Mouse (Mus musculus) CH12.LX (cell line): Measurements from ENCODE around the gene Fgfr4. TPM values are rescaled to one million over a fixed set of nuclear protein-coding genes. Genes with fewer than 3 reads are reported as not detected.

Experiments used
- DNase-seq: peaks from one replicate; pipeline ENCODE4 v3.0.0-alpha.2; 2013; ENCODE audit errors: extremely low read depth
- H3K27ac ChIP-seq: 2 replicates; pipeline ENCODE4 v1.5.1; 2012; ENCODE audit warnings: low read depth, mild to moderate bottlenecking, control low read depth, moderate library complexity; ENCODE audit not compliant: insufficient read depth
- H3K27me3 ChIP-seq: replicated peaks from 2 replicates; pipeline ENCODE3; 2012; ENCODE audit warnings: inconsistent platforms
- H3K36me3 ChIP-seq, 2 experiments: replicated peaks in 1 of 2; 2 replicates each; pipeline versions ENCODE3 to v1.6.1; 2012; ENCODE audit warnings: inconsistent platforms in 1 of 2, low read length in 1 of 2, mild to moderate bottlenecking in 1 of 2, mixed read lengths in 1 of 2, moderate library complexity in 1 of 2; ENCODE audit not compliant: control insufficient read depth in 1 of 2, insufficient read depth in 1 of 2
- H3K4me1 ChIP-seq, 2 experiments: 2 replicates each; pipeline ENCODE4 v1.6.1; 2012; ENCODE audit warnings: inconsistent platforms in 1 of 2, moderate library complexity in 1 of 2; ENCODE audit not compliant: insufficient read depth in 2 of 2, control insufficient read depth in 1 of 2
- H3K4me2 ChIP-seq: 2 replicates; pipeline ENCODE4 v1.6.1; 2012; ENCODE audit warnings: low read depth, mild to moderate bottlenecking, control low read depth; ENCODE audit not compliant: poor library complexity, insufficient read depth, severe bottlenecking
- H3K4me3 ChIP-seq, 3 experiments: fragments of 150-350 bp in 1 of 3; sonication (generic) in 1 of 3; replicated peaks in 1 of 3; 2 replicates each; pipeline versions ENCODE3 to v1.5.1; 2011 to 2012; ENCODE audit warnings: low read depth in 2 of 3, low read length in 2 of 3, mild to moderate bottlenecking in 2 of 3, moderate library complexity in 2 of 3, control low read depth in 1 of 3, improper control_type of control experiment in 1 of 3, inconsistent platforms in 1 of 3, mixed read lengths in 1 of 3; ENCODE audit not compliant: poor library complexity in 1 of 3
- H3K79me2 ChIP-seq: replicated peaks from 2 replicates; pipeline ENCODE4 v1.6.1; 2012; ENCODE audit warnings: mild to moderate bottlenecking, moderate library complexity; ENCODE audit not compliant: control insufficient read depth, poor library complexity, insufficient read depth, severe bottlenecking; ENCODE audit errors: extremely low read depth
- H3K9ac ChIP-seq: 2 replicates; pipeline ENCODE4 v1.6.1; 2012; ENCODE audit warnings: low read depth, mild to moderate bottlenecking, control low read depth, moderate library complexity; ENCODE audit not compliant: insufficient read depth
- H3K9me3 ChIP-seq: replicated peaks from 2 replicates; pipeline ENCODE3; 2012; ENCODE audit warnings: low read length, inconsistent platforms, mixed read lengths
- BHLHE40 ChIP-seq: IDR thresholded peaks from 2 replicates; pipeline ENCODE4 v1.6.1; 2011; ENCODE audit warnings: mild to moderate bottlenecking, low read depth, low read length, improper control_type of control experiment
- CHD1 ChIP-seq: IDR thresholded peaks from 2 replicates; pipeline ENCODE4 v1.6.1; 2012; ENCODE audit warnings: low read depth, low read length, improper control_type of control experiment, inconsistent platforms
- E2F4 ChIP-seq: IDR thresholded peaks from 2 replicates; pipeline ENCODE4 v1.6.1; 2011; ENCODE audit warnings: low read depth, low read length, improper control_type of control experiment; ENCODE audit not compliant: insufficient replicate concordance
- JUN ChIP-seq: IDR thresholded peaks from 2 replicates; pipeline ENCODE4 v1.6.1; 2011; ENCODE audit warnings: low read depth, mild to moderate bottlenecking, low read length, improper control_type of control experiment, moderate library complexity; ENCODE audit not compliant: insufficient read depth
- KAT2A ChIP-seq: IDR thresholded peaks from 2 replicates; pipeline ENCODE4 v1.6.1; 2012; ENCODE audit warnings: low read length, improper control_type of control experiment, inconsistent platforms; ENCODE audit not compliant: insufficient replicate concordance
- MAFK ChIP-seq: IDR thresholded peaks from 2 replicates; pipeline ENCODE4 v1.6.1; 2011; ENCODE audit warnings: low read length, improper control_type of control experiment; ENCODE audit not compliant: insufficient replicate concordance
- MAZ ChIP-seq: IDR thresholded peaks from 2 replicates; pipeline ENCODE4 v1.6.1; 2012; ENCODE audit warnings: low read depth, mild to moderate bottlenecking, inconsistent platforms, low read length, improper control_type of control experiment, moderate library complexity
- MXI1 ChIP-seq: IDR thresholded peaks from 2 replicates; pipeline ENCODE4 v1.6.1; 2011; ENCODE audit warnings: mild to moderate bottlenecking, low read depth, low read length, improper control_type of control experiment
- MYC ChIP-seq: IDR thresholded peaks from 2 replicates; pipeline ENCODE4 v1.6.1; 2011; ENCODE audit warnings: low read depth, mild to moderate bottlenecking, improper control_type of control experiment, low read length
- NELFE ChIP-seq: IDR thresholded peaks from 2 replicates; pipeline ENCODE4 v1.6.1; 2011; ENCODE audit warnings: low read depth, low read length, improper control_type of control experiment
- PAX5 ChIP-seq: IDR thresholded peaks from 2 replicates; pipeline ENCODE4 v1.6.1; 2012; ENCODE audit warnings: low read length, inconsistent platforms, mixed read lengths
- POLR2A ChIP-seq: IDR thresholded peaks from 2 replicates; pipeline ENCODE4 v1.6.1; 2011; ENCODE audit warnings: low read depth, mild to moderate bottlenecking, improper control_type of control experiment, low read length
- POLR2AphosphoS2 ChIP-seq: IDR thresholded peaks from 2 replicates; pipeline ENCODE4 v1.6.1; 2011; ENCODE audit warnings: low read depth, low read length, improper control_type of control experiment
- RAD21 ChIP-seq: IDR thresholded peaks from 2 replicates; pipeline ENCODE4 v1.6.1; 2011; ENCODE audit warnings: low read depth, mild to moderate bottlenecking, low read length, improper control_type of control experiment, moderate library complexity
- RCOR1 ChIP-seq: conservative IDR thresholded peaks from 2 replicates; pipeline ENCODE4 v1.6.1; 2012; ENCODE audit warnings: low read depth, mild to moderate bottlenecking, inconsistent platforms, low read length, improper control_type of control experiment
- SMC3 ChIP-seq: IDR thresholded peaks from 2 replicates; pipeline ENCODE4 v1.6.1; 2011; ENCODE audit warnings: low read depth, low read length, improper control_type of control experiment
- TBP ChIP-seq: conservative IDR thresholded peaks from 2 replicates; pipeline ENCODE4 v1.6.1; 2011; ENCODE audit warnings: low read depth, low read length, improper control_type of control experiment
- UBTF ChIP-seq: IDR thresholded peaks from 2 replicates; pipeline ENCODE4 v1.6.1; 2012; ENCODE audit warnings: low read depth, mild to moderate bottlenecking, inconsistent platforms, low read length, improper control_type of control experiment, moderate library complexity
- ZC3H11A ChIP-seq: IDR thresholded peaks from 2 replicates; pipeline ENCODE4 v1.6.1; 2012; ENCODE audit warnings: low read depth, mild to moderate bottlenecking, inconsistent platforms, low read length, improper control_type of control experiment
- ZKSCAN1 ChIP-seq: IDR thresholded peaks from 2 replicates; pipeline ENCODE4 v1.6.1; 2012; ENCODE audit warnings: low read depth, inconsistent platforms, low read length, improper control_type of control experiment, borderline replicate concordance
- ZMIZ1 ChIP-seq: IDR thresholded peaks from 2 replicates; pipeline ENCODE4 v1.6.1; 2012; ENCODE audit warnings: low read depth, mild to moderate bottlenecking, inconsistent platforms, low read length, improper control_type of control experiment
- ZNF384 ChIP-seq: IDR thresholded peaks from 2 replicates; pipeline ENCODE4 v1.6.1; 2012; ENCODE audit warnings: low read depth, low read length, improper control_type of control experiment, inconsistent platforms
- dilution Hi-C: fragments of 300-500 bp; cut with MboI; formaldehyde crosslinking; loops from 2 replicates; pipeline ENCODE4 v1.14.3; 2020; ENCODE audit warnings: low sequenced_read_pairs; ENCODE audit not compliant: extremely low pct_unique_long_range_greater_than_20kb, extremely low pct_ligation_motif_present
- in situ Hi-C: fragments of 300-500 bp; cut with MboI; formaldehyde crosslinking; loops from 3 replicates; pipeline ENCODE4 v1.14.3; 2019; ENCODE audit warnings: low sequenced_read_pairs, low pct_ligation_motif_present, low pct_unique_long_range_greater_than_20kb, mixed read lengths
- polyA plus RNA-seq: library from polyadenylated mRNA; unstranded; fragments of >175 nt; gene quantifications from 2 replicates; pipeline ENCODE4 v1.2.1, GENCODE M21; 2012; ENCODE audit warnings: low read depth; ENCODE audit not compliant: insufficient read length
- total RNA-seq, 2 experiments: library from RNA; depleted of rRNA; stranded (reverse); fragments of 300-350 nt in 1 of 2; fragments of >200 nt in 1 of 2; gene quantifications; 2 replicates each; pipeline ENCODE4 v1.2.3; 2012 to 2014

Fgfr4 gene
- total RNA-seq (2012; rRNA removed), result not detected in 2 replicates
- total RNA-seq (2014; rRNA removed), result not detected in 2 replicates
- not detected in 2 replicates for polyA plus RNA-seq

DNA sequence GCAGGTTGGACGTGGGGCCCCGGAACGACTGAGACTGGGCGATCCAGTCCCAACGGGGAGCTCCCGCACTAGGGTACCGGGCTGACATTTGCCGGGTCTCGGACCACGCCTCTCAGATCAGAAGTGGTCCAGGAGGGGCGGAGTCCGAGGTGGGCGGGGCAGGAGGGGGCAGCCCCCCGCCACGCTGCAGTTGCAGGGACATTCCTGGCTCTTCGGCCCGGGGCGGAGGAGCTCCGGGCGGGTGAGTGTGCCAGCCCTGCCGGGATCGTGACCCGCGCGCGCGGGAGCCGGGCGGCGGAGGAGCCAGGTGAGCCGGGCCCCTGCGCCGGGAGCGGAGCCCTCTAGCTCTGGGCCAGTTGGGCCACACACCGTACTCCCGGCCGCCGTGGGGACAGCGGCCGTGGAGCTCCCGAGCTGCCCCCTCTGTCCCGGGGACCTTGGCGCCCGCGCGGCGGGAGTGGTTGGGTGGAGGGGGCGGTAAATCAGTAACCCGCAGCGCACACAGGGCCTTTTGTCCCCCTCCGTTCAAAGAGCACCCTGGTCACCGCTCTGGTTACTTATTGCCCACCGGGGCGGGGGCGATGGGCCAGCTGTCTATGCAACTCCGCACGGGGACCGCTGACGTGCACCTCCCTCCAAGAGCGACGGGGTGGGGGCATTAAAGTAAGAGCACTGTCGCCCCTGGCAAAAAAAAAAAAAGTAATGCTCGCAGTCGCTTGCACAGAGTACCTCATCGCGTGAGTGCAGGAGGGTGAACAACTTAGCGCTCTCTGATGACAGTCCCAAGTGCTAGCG is at the start of gene Fgfr4:
TSS of gene Fgfr4 (plus strand) at position 20 of the 795 bp plus-strand sequence.
- in situ Hi-C loops (no loop called here), dilution Hi-C loops (no loop called here)
- Histone ChIP-seq H3K9ac (no peak within 1 kb of the TSS), H3K27me3 (peaks cover 9% of the 10 kb centered on the region), H3K27ac (no peak within 1 kb of the TSS), H3K79me2 (no peaks in the 10 kb centered on the region), H3K4me2 (no peak within 1 kb of the TSS), H3K9me3 (no peaks in the 10 kb centered on the region)
- no peak for TF ChIP-seq ZKSCAN1
- TF ChIP-seq E2F4, result no peak
- no peak for TF ChIP-seq TBP
- TF ChIP-seq POLR2AphosphoS2, result no peak
- no peak for TF ChIP-seq JUN
- TF ChIP-seq PAX5, result no peak
- TF ChIP-seq POLR2A, result no peak
- TF ChIP-seq KAT2A, result no peak
- no peak for TF ChIP-seq BHLHE40
- TF ChIP-seq CHD1, result no peak
- no peak for TF ChIP-seq RAD21
- no peak for TF ChIP-seq MAFK
- no peak for TF ChIP-seq SMC3
- TF ChIP-seq, all 38 proteins: peak for 0
- no peaks in the 10 kb centered on the region for H3K36me3 ChIP-seq
- no peaks in the 10 kb centered on the region; a peak in 2 of 4 replicates for H3K4me1 ChIP-seq
- no peak within 1 kb of the TSS for H3K4me3 ChIP-seq
- no peak for DNase-seq

DNA sequence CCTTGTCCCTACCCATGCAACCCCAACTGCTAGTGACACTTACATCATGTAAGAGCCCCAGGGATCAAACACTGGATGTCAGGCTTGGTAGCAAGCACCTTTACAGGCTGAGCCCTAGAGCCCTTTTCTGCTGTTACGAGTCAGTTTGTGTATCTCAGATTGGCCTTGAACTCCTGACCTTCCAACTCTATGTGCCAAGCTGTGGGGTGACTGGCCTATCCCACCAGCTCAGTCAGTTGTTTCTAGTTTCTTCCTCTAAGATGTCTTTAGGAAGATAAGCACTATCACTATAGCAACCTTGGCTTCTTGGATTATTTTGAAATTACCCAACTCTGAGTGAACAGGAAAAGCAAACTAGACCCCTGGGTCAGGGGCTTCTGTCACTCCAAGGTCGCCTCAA is 49.1 kb upstream of the Fgfr4 start:
- Histone ChIP-seq H3K9me3 (no peaks in the 10 kb centered on the region), H3K4me1 (peaks cover 0 to 24% of the 10 kb centered on the region in 2 experiments; a peak in 3 of 4 replicates), H3K4me2 (no peak overlapping the region), H3K79me2 (peaks cover 18% of the 10 kb centered on the region), H3K27me3 (no peaks in the 10 kb centered on the region), H3K36me3 (peaks cover 8 to 15% of the 10 kb centered on the region in 2 experiments), H3K27ac (no peak overlapping the region), H3K4me3 (no peak overlapping the region), H3K9ac (no peak overlapping the region)
- in situ Hi-C loops (no loop called here), dilution Hi-C loops (no loop called here)
- no peak for TF ChIP-seq MAFK
- no peak for TF ChIP-seq PAX5
- no peak for TF ChIP-seq RCOR1
- TF ChIP-seq POLR2AphosphoS2, result no peak
- TF ChIP-seq MYC, result no peak
- no peak for TF ChIP-seq CHD1
- TF ChIP-seq BHLHE40, result no peak
- TF ChIP-seq ZMIZ1, result no peak
- TF ChIP-seq ZNF384, result no peak
- TF ChIP-seq UBTF, result no peak
- no peak for TF ChIP-seq RAD21
- no peak for TF ChIP-seq KAT2A
- TF ChIP-seq ZKSCAN1, result no peak
- no peak for TF ChIP-seq TBP
- TF ChIP-seq MAZ, result no peak
- no peak for TF ChIP-seq POLR2A
- TF ChIP-seq NELFE, result no peak
- TF ChIP-seq E2F4, result no peak
- TF ChIP-seq ZC3H11A, result no peak
- TF ChIP-seq MXI1, result no peak
- DNase-seq, result no peak
